Mouse (Mus musculus) G1E (cell line): ENCODE data around the gene 4931414P19Rik.

Source experiments
- CTCF ChIP-seq: IDR thresholded peaks from 2 replicates; pipeline ENCODE4 v1.5.1; 2012; ENCODE audit warnings: low read depth, low read length, inconsistent platforms, mixed read lengths
- GATA1 ChIP-seq: IDR thresholded peaks from 2 replicates; pipeline ENCODE4 v1.6.1; 2012; ENCODE audit warnings: borderline replicate concordance, low read length, inconsistent platforms, mixed read lengths
- GATA2 ChIP-seq: IDR thresholded peaks from 2 replicates; pipeline ENCODE4 v1.6.1; 2012; ENCODE audit warnings: low read depth, low read length, inconsistent platforms, borderline replicate concordance
- POLR2AphosphoS5 ChIP-seq: IDR thresholded peaks from 2 replicates; pipeline ENCODE4 v1.6.1; 2012; ENCODE audit warnings: low read depth, low read length, inconsistent platforms; ENCODE audit not compliant: insufficient replicate concordance
- TAL1 ChIP-seq: conservative IDR thresholded peaks from 2 replicates; pipeline ENCODE4 v1.6.1; 2012; ENCODE audit warnings: low read depth, low read length, inconsistent platforms, mixed read lengths

GRCm38 (mm10) chr14:54636954-54637353, 31.2 kb upstream of the 4931414P19Rik start:
- TF ChIP-seq GATA1 (no peak), TAL1 (no peak), CTCF (peak; percentile 99), POLR2AphosphoS5 (no peak), GATA2 (no peak)
